In the genomic region with DNA sequence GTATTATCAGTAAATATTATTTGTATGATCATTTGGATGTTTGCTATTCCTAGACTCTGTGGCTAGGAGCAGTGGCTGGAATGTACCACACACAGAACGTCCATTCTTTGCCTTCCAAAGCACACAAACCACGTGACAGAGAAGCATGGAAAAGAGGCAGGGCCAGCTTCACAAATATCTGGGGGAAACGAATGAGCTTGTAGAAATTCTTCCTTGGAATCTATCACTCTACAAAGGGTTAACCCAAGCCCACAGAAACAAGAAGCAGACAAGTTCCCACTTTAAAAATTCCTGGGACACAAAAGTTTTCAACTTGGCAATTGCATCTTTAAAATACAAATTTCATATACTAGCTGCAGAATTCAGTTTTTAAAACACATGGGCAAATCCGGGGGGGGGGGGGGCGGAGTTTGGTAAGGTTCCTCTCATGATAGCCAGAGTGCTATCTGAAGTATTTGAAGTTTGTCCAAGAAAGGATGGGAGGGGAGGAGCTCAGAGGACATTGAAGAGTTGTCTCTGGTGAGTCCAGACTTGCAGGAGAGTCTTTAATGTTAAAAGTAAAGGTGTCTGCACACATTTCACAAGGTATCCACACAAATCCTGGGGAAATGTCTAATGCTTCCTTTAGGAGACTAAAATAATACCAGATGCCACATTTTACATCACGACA, we compare ENCODE assay signal across 12 mouse cellular contexts.
DNase-seq lines count a peak whose midpoint lies in the region; ATAC-seq lines count a peak whose summit lies in the region.
"Had no signal": no experiment of that assay in that cellular context is flagged by ENCODE, and none has a peak within 500 bp of the region (broad histone marks: within the 10 kb centered on the region; RNA-seq: fewer than 3 reads in every experiment).

No protein-coding gene starts in this region.

- no peak overlapping the region for H3K9ac ChIP-seq in hindbrain, embryonic 11.5 days (ENCODE audit: low read depth, low read length)
- no peak overlapping the region; the same call in 1 of the 2 replicates for H3K9ac ChIP-seq in forebrain, embryonic 16.5 days (replicated peaks; ENCODE audit: low read depth, low read length)
- peak overlapping the region; percentile 13; the same call in 1 of the 2 replicates for H3K9ac ChIP-seq in midbrain, embryonic 14.5 days (replicated peaks; ENCODE audit: low read length)

- DNase-seq in hindbrain, embryonic 10.5 days (ENCODE audit: low spot score): no peak
- DNase-seq in hindbrain, embryonic 11.5 days (ENCODE audit: low spot score): no peak
- peak; percentile 20 for DNase-seq in embryo, embryonic 10 days (ENCODE audit: low spot score)
- peak; percentile 41 for DNase-seq in midbrain, embryonic 14.5 days
- DNase-seq in right cerebral cortex, postnatal 36 days (ENCODE audit: low spot score in 2 of 2): no peak
- DNase-seq in spleen, postnatal 4 days (ENCODE audit: low spot score in 2 of 2): no peak
- no peak for DNase-seq in left cerebral cortex, adult 11 months (ENCODE audit: low spot score)
- DNase-seq: heart, adult 2 months; lung, adult 2 months; thymus, adult 2 months had no signal

- 34% methylated on average over 6 of the region's 6 CpGs for WGBS in hindbrain, embryonic 10.5 days
- WGBS in hindbrain, embryonic 11.5 days: 36% methylated on average over 6 of the region's 6 CpGs
- 17% methylated on average over 6 of the region's 6 CpGs for whole genome bisulfite sequencing in forebrain, embryonic 16.5 days
- 35% methylated on average over 6 of the region's 6 CpGs for WGBS in midbrain, embryonic 14.5 days

- no peak for ATAC-seq in hindbrain, embryonic 11.5 days (ENCODE audit: low FRiP score)
- no peak for ATAC-seq in forebrain, embryonic 16.5 days
- ATAC-seq in midbrain, embryonic 14.5 days (ENCODE audit: low FRiP score, low TSS enrichment): no peak
- ATAC-seq: intestine, postnatal 0 days had no signal

- no peak overlapping the region for H3K4me2 ChIP-seq in hindbrain, embryonic 11.5 days (replicated peaks; ENCODE audit: low read depth, low read length)
- peak overlapping the region; percentile 46 for H3K4me2 ChIP-seq in forebrain, embryonic 16.5 days (ENCODE audit: low read length)
- H3K4me2 ChIP-seq in midbrain, embryonic 14.5 days (ENCODE audit: low read length): peak overlapping the region; percentile 66

- no peaks in the 10 kb centered on the region for H3K9me3 ChIP-seq in hindbrain, embryonic 10.5 days
- H3K9me3 ChIP-seq in hindbrain, embryonic 11.5 days (ENCODE audit: control insufficient read depth, low read length): no peaks in the 10 kb centered on the region
- H3K9me3 ChIP-seq in forebrain, embryonic 16.5 days (ENCODE audit: control insufficient read depth, low read length): no peaks in the 10 kb centered on the region
- H3K9me3 ChIP-seq in midbrain, embryonic 14.5 days (ENCODE audit: control insufficient read depth, low read length): no peaks in the 10 kb centered on the region

- H3K4me3 ChIP-seq in hindbrain, embryonic 10.5 days: peak overlapping the region; percentile 61; the same call in 1 of the 2 replicates
- no peak overlapping the region for H3K4me3 ChIP-seq in hindbrain, embryonic 11.5 days (ENCODE audit: low read depth, low read length)
- H3K4me3 ChIP-seq in forebrain, embryonic 16.5 days (replicated peaks; ENCODE audit: low read length): peak overlapping the region; percentile 36
- H3K4me3 ChIP-seq in midbrain, embryonic 14.5 days (replicated peaks; ENCODE audit: low read depth, low read length): peak overlapping the region; percentile 58
- H3K4me3 ChIP-seq: heart, adult 2 months had no signal

- peaks cover 16% of the 10 kb centered on the region; the same call in 1 of the 2 replicates for H3K27me3 ChIP-seq in hindbrain, embryonic 10.5 days (ENCODE audit: insufficient read depth, poor library complexity, severe bottlenecking)
- H3K27me3 ChIP-seq in hindbrain, embryonic 11.5 days (ENCODE audit: control insufficient read depth, insufficient read depth, low read length): no peaks in the 10 kb centered on the region
- no peaks in the 10 kb centered on the region for H3K27me3 ChIP-seq in forebrain, embryonic 16.5 days (replicated peaks; ENCODE audit: control insufficient read depth, insufficient read depth, low read length)
- H3K27me3 ChIP-seq in midbrain, embryonic 14.5 days (ENCODE audit: control insufficient read depth, insufficient read depth, low read length): no peaks in the 10 kb centered on the region

- H3K36me3 ChIP-seq in hindbrain, embryonic 10.5 days: no peaks in the 10 kb centered on the region
- H3K36me3 ChIP-seq in hindbrain, embryonic 11.5 days (ENCODE audit: control insufficient read depth, insufficient read depth, low read length): no peaks in the 10 kb centered on the region
- no peaks in the 10 kb centered on the region for H3K36me3 ChIP-seq in forebrain, embryonic 16.5 days (ENCODE audit: control insufficient read depth, insufficient read depth)
- no peaks in the 10 kb centered on the region for H3K36me3 ChIP-seq in midbrain, embryonic 14.5 days (ENCODE audit: control insufficient read depth, insufficient read depth, low read length)

- H3K4me1 ChIP-seq in hindbrain, embryonic 10.5 days (replicated peaks): peaks cover 5% of the 10 kb centered on the region; the same call in 1 of the 2 replicates
- H3K4me1 ChIP-seq in hindbrain, embryonic 11.5 days (replicated peaks; ENCODE audit: control insufficient read depth, insufficient read depth, low read length): no peaks in the 10 kb centered on the region
- H3K4me1 ChIP-seq in forebrain, embryonic 16.5 days (replicated peaks; ENCODE audit: control insufficient read depth, insufficient read depth, low read length): peaks cover 7% of the 10 kb centered on the region
- H3K4me1 ChIP-seq in midbrain, embryonic 14.5 days (ENCODE audit: control insufficient read depth, insufficient read depth, low read length): peaks cover 18% of the 10 kb centered on the region

- no peak overlapping the region for H3K27ac ChIP-seq in hindbrain, embryonic 10.5 days
- H3K27ac ChIP-seq in hindbrain, embryonic 11.5 days (ENCODE audit: low read depth, low read length): no peak overlapping the region
- H3K27ac ChIP-seq in forebrain, embryonic 16.5 days (ENCODE audit: low read length): no peak overlapping the region
- no peak overlapping the region for H3K27ac ChIP-seq in midbrain, embryonic 14.5 days (replicated peaks; ENCODE audit: low read depth, low read length)
- H3K27ac ChIP-seq: heart, adult 2 months had no signal

Comparison
In these comparisons a context has a peak if more than half of its experiments do, and no peak if none do; other contexts are left out.
1. DNase-seq: peak in embryo, embryonic 10 days (single experiment) and midbrain, embryonic 14.5 days (single experiment); none in hindbrain, embryonic 10.5 days (single experiment), hindbrain, embryonic 11.5 days (single experiment), right cerebral cortex, postnatal 36 days (0 of 2), spleen, postnatal 4 days (0 of 2) and left cerebral cortex, adult 11 months (single experiment).